Comparison of ENCODE assay signal across 23 mouse cellular contexts in genomic region chr3:14839466-14840118, GRCm38 (mm10). TPM values are rescaled to one million over a fixed set of nuclear protein-coding genes. Genes with fewer than 3 reads are reported as not detected.
A peak's percentile ranks its signal among the peaks of the same experiment; 100 is the strongest.
DNase-seq lines count a peak whose midpoint lies in the region; TF ChIP-seq lines count a peak whose summit lies in the region.
"Had no signal": no experiment of that assay in that cellular context is flagged by ENCODE, and none has a peak within 500 bp of the region (broad histone marks: within the 10 kb centered on the region; RNA-seq: fewer than 3 reads in every experiment).

No protein-coding gene starts in this region.

- TF ChIP-seq POLR2A in liver, adult 2 months (IDR thresholded peaks at IDR 0.05; ENCODE audit: extremely low read depth, insufficient read depth, low read length) = no peak
- TF ChIP-seq POLR2A in CH12.LX (IDR thresholded peaks at IDR 0.05; ENCODE audit: low read depth, low read length) = no peak

- H3K27ac ChIP-seq in gastrocnemius, adult 2 months = peak overlapping the region; percentile 82
- H3K27ac ChIP-seq in liver, adult 2 months (replicated peaks; ENCODE audit: insufficient read depth, low read depth, low read length) = no peak overlapping the region
- no peak overlapping the region for H3K27ac ChIP-seq in CH12.LX (ENCODE audit: insufficient read depth, low read depth)
- H3K27ac ChIP-seq: embryonic facial prominence, embryonic 10.5 days; embryonic facial prominence, embryonic 12.5 days; forebrain, embryonic 13.5 days; forebrain, embryonic 15.5 days had no signal

- peak; percentile 55 for DNase-seq in gastrocnemius, adult 2 months
- no peak for DNase-seq in gastrocnemius, postnatal 14 days
- DNase-seq in liver, adult 2 months (ENCODE audit: extremely low read depth, low read depth, low spot score) = peak; percentile 30
- DNase-seq in liver (no peak), CH12.LX (ENCODE audit: extremely low read depth) (peak; percentile 54)
- no peak for DNase-seq in lung, postnatal 25 days (ENCODE audit: low spot score)
- DNase-seq: adrenal gland, adult 2 months; adrenal gland, postnatal 10 days; adrenal gland, postnatal 25 days; B cell, adult 2 months; cerebellum, adult 11 months; cerebellum, adult 18-20 months; cerebellum, adult 8-10 months; cerebellum, adult 9-11 months; cerebellum, postnatal 14 days; forebrain, postnatal 0 days had no signal

- TF ChIP-seq RAD21 in CH12.LX (IDR thresholded peaks at IDR 0.05; ENCODE audit: low read depth, low read length) = no peak

- H3K9ac ChIP-seq in liver, adult 2 months (ENCODE audit: low read depth, low read length) = no peak overlapping the region
- H3K9ac ChIP-seq in CH12.LX (ENCODE audit: insufficient read depth, low read depth) = no peak overlapping the region
- H3K9ac ChIP-seq: embryonic facial prominence, embryonic 12.5 days; forebrain, embryonic 13.5 days; forebrain, embryonic 15.5 days; forebrain, postnatal 0 days had no signal

- H3K4me3 ChIP-seq in gastrocnemius, adult 2 months = no peak overlapping the region
- H3K4me3 ChIP-seq in liver, adult 2 months (ENCODE audit: insufficient read depth, low read depth, low read length) = no peak overlapping the region
- no peak overlapping the region for H3K4me3 ChIP-seq in CH12.LX (replicated peaks in 1 of 3; ENCODE audit: low read depth in 2 of 3, low read length in 2 of 3, poor library complexity in 1 of 3)
- H3K4me3 ChIP-seq: embryonic facial prominence, embryonic 10.5 days; embryonic facial prominence, embryonic 12.5 days; forebrain, embryonic 13.5 days; forebrain, embryonic 15.5 days had no signal

- 92% methylated on average over 3 of the region's 3 CpGs for WGBS in liver, adult 2 months

- peaks cover 7% of the 10 kb centered on the region; the same call in 1 of the 2 replicates for H3K4me1 ChIP-seq in liver, adult 2 months (ENCODE audit: control insufficient read depth, insufficient read depth, low read length)
- H3K4me1 ChIP-seq in CH12.LX (ENCODE audit: control insufficient read depth in 1 of 2, insufficient read depth in 2 of 2) = peaks cover 4 to 26% of the 10 kb centered on the region in 2 experiments; a peak in 2 of 4 replicates
- H3K4me1 ChIP-seq: embryonic facial prominence, embryonic 10.5 days; embryonic facial prominence, embryonic 12.5 days; forebrain, embryonic 13.5 days; forebrain, embryonic 15.5 days had no signal

- peak overlapping the region; percentile 78 for H3K4me2 ChIP-seq in CH12.LX (ENCODE audit: insufficient read depth, low read depth, poor library complexity, severe bottlenecking)
- H3K4me2 ChIP-seq: embryonic facial prominence, embryonic 12.5 days; forebrain, embryonic 13.5 days; forebrain, embryonic 15.5 days had no signal

- no peaks in the 10 kb centered on the region for H3K36me3 ChIP-seq in liver, adult 2 months (ENCODE audit: control insufficient read depth, insufficient read depth, low read length)
- no peaks in the 10 kb centered on the region for H3K36me3 ChIP-seq in CH12.LX (replicated peaks in 1 of 2; ENCODE audit: control insufficient read depth in 1 of 2, insufficient read depth in 1 of 2, low read length in 1 of 2)
- H3K36me3 ChIP-seq: embryonic facial prominence, embryonic 10.5 days; embryonic facial prominence, embryonic 12.5 days; forebrain, embryonic 15.5 days had no signal

- H3K79me2 ChIP-seq in liver, adult 2 months (ENCODE audit: control insufficient read depth, insufficient read depth, low read length) = no peaks in the 10 kb centered on the region
- no peaks in the 10 kb centered on the region for H3K79me2 ChIP-seq in CH12.LX (replicated peaks; ENCODE audit: control insufficient read depth, extremely low read depth, insufficient read depth, poor library complexity, severe bottlenecking)

- dilution Hi-C loops in CH12.LX (cut with MboI; ENCODE audit: extremely low pct_ligation_motif_present, extremely low pct_unique_long_range_greater_than_20kb, low sequenced_read_pairs) = no loop called here

- intact Hi-C loops in gastrocnemius, adult 2 months (cut with DNase I) = loop anchor here (5.0 kb wide), 1 partner anchor 42 kb away; no protein-coding TSS in a partner anchor
- intact Hi-C loops in gastrocnemius, postnatal 14 days (cut with DNase I; ENCODE audit: low total_unique reads) = no loop called here

- H3K27me3 ChIP-seq in liver, adult 2 months (ENCODE audit: control insufficient read depth, insufficient read depth, low read length) = no peaks in the 10 kb centered on the region
- no peaks in the 10 kb centered on the region for H3K27me3 ChIP-seq in CH12.LX (replicated peaks)
- H3K27me3 ChIP-seq: embryonic facial prominence, embryonic 12.5 days; forebrain, embryonic 13.5 days; forebrain, embryonic 15.5 days had no signal

- peak; percentile 43 for TF ChIP-seq EP300 in CH12.LX (IDR thresholded peaks at IDR 0.05; ENCODE audit: low read length)

- no peak for TF ChIP-seq CTCF in gastrocnemius, adult 2 months (IDR thresholded peaks at IDR 0.05)
- TF ChIP-seq CTCF in liver, adult 2 months (IDR thresholded peaks at IDR 0.05; ENCODE audit: low read depth, low read length) = no peak
- TF ChIP-seq CTCF in CH12.LX (conservative IDR thresholded peaks at IDR 0.05 in 1 of 2, IDR thresholded peaks at IDR 0.05 in 1 of 2; ENCODE audit: low read depth in 2 of 2, low read length in 2 of 2) = no peak

- in situ Hi-C loops in CH12.LX (cut with MboI; ENCODE audit: low pct_ligation_motif_present, low pct_unique_long_range_greater_than_20kb, low sequenced_read_pairs) = no loop called here

- H3K9me3 ChIP-seq in CH12.LX (replicated peaks; ENCODE audit: low read length) = no peaks in the 10 kb centered on the region
- H3K9me3 ChIP-seq: embryonic facial prominence, embryonic 10.5 days; embryonic facial prominence, embryonic 12.5 days; forebrain, embryonic 13.5 days; forebrain, embryonic 15.5 days had no signal

TF ChIP-seq in CH12.LX, 34 proteins besides CTCF, POLR2A, EP300 and RAD21:
- TF ChIP-seq ZNF384 (IDR thresholded peaks at IDR 0.05; ENCODE audit: low read depth, low read length) (no peak), E2F4 (IDR thresholded peaks at IDR 0.05; ENCODE audit: insufficient replicate concordance, low read depth, low read length) (no peak), POLR2AphosphoS2 (IDR thresholded peaks at IDR 0.05; ENCODE audit: low read depth, low read length) (no peak), IRF4 (IDR thresholded peaks at IDR 0.05; ENCODE audit: low read depth, low read length) (0 out of 2 replicates have a peak, but pooled peaks have one; percentile 13), JUND (conservative IDR thresholded peaks at IDR 0.05; ENCODE audit: low read depth, low read length) (no peak), SMC3 (IDR thresholded peaks at IDR 0.05; ENCODE audit: low read depth, low read length) (no peak), ELF1 (IDR thresholded peaks at IDR 0.05; ENCODE audit: low read depth, low read length) (no peak), HCFC1 (IDR thresholded peaks at IDR 0.05; ENCODE audit: low read depth, low read length) (no peak), BHLHE40 (IDR thresholded peaks at IDR 0.05; ENCODE audit: low read depth, low read length) (no peak), JUN (IDR thresholded peaks at IDR 0.05; ENCODE audit: insufficient read depth, low read depth, low read length) (no peak), RCOR1 (conservative IDR thresholded peaks at IDR 0.05; ENCODE audit: low read depth, low read length) (no peak), GABPA (IDR thresholded peaks at IDR 0.05; ENCODE audit: insufficient replicate concordance, low read depth, low read length) (no peak), MEF2A (IDR thresholded peaks at IDR 0.05; ENCODE audit: borderline replicate concordance, low read depth, low read length) (peak; percentile 87), NRF1 (IDR thresholded peaks at IDR 0.05; ENCODE audit: low read depth, low read length) (no peak), ZKSCAN1 (IDR thresholded peaks at IDR 0.05; ENCODE audit: borderline replicate concordance, low read depth, low read length) (no peak), MAZ (IDR thresholded peaks at IDR 0.05; ENCODE audit: low read depth, low read length) (no peak), CHD2 (IDR thresholded peaks at IDR 0.05; ENCODE audit: low read length) (no peak), SIN3A (IDR thresholded peaks at IDR 0.05; ENCODE audit: low read length) (no peak), ETS1 (conservative IDR thresholded peaks at IDR 0.05; ENCODE audit: low read depth, low read length) (peak; percentile 47)

RNA-seq across cellular contexts. Expression of gene Car3, which starts 23.7 kb away (rescaled TPM):
- total RNA-seq in gastrocnemius, adult 2 months (2021) = 1,000 to 10,000 TPM; 1,122 to 2,421 TPM
- total RNA-seq in gastrocnemius, postnatal 14 days (2021) = 100 to 1,000 TPM; 553 to 694 TPM
- total RNA-seq in liver, adult 2 months (2014; rRNA removed) = 1,504 and 1,617 TPM in 2 replicates
- 1,802 and 2,250 TPM in 2 replicates for polyA plus RNA-seq in liver, adult 2 months (2012; rRNA removed)
- total RNA-seq in CH12.LX (2012; rRNA removed) = not detected in 2 replicates
- 0.31 and 0.97 TPM in 2 replicates for total RNA-seq in CH12.LX (2014; rRNA removed)
- polyA plus RNA-seq in CH12.LX (2012; ENCODE audit: insufficient read length, low read depth) = 0.27 and 0.72 TPM in 2 replicates
- polyA plus RNA-seq: CD4-positive, CD25-positive, alpha-beta regulatory T cell, adult 4 months had no signal

RNA-seq across cellular contexts. Expression of gene Car1, which starts 31.4 kb away (rescaled TPM):
- under 1 TPM; 0.20 to 0.45 TPM for total RNA-seq in gastrocnemius, adult 2 months (2021)
- not detected for total RNA-seq in gastrocnemius, postnatal 14 days (2021)
- total RNA-seq in liver, adult 2 months (2014; rRNA removed) = 8.3 and 11.2 TPM in 2 replicates
- 8.1 and 9.3 TPM in 2 replicates for polyA plus RNA-seq in liver, adult 2 months (2012; rRNA removed)
- not detected in 2 replicates for total RNA-seq in CH12.LX (2012; rRNA removed)
- 0.26 TPM in 1 of 2 replicates, not detected in the other for total RNA-seq in CH12.LX (2014; rRNA removed)
- not detected in 2 replicates for polyA plus RNA-seq in CH12.LX (2012; ENCODE audit: insufficient read length, low read depth)
- total RNA-seq: adrenal gland, postnatal 25 days; ES-E14 had no signal
- polyA plus RNA-seq: brain, embryonic 14.5 days; CD4-positive, CD25-positive, alpha-beta regulatory T cell, adult 4 months; forebrain, embryonic 13.5 days; forebrain, embryonic 15.5 days had no signal

RNA-seq across cellular contexts. Expression of gene Car2, which starts 46.5 kb away (rescaled TPM):
- 10 to 100 TPM; 12.8 to 20.3 TPM for total RNA-seq in gastrocnemius, adult 2 months (2021)
- 1 to 10 TPM; 7.2 to 8.4 TPM for total RNA-seq in gastrocnemius, postnatal 14 days (2021)
- total RNA-seq in liver, adult 2 months (2014; rRNA removed) = 10.7 and 13.5 TPM in 2 replicates
- polyA plus RNA-seq in liver, adult 2 months (2012; rRNA removed) = 32.8 and 37.5 TPM in 2 replicates
- total RNA-seq in CH12.LX (2012; rRNA removed) = not detected in 2 replicates
- 0.16 TPM in 1 of 2 replicates, not detected in the other for total RNA-seq in CH12.LX (2014; rRNA removed)
- not detected in 2 replicates for polyA plus RNA-seq in CH12.LX (2012; ENCODE audit: insufficient read length, low read depth)

Comparison
In these comparisons a context has a peak if more than half of its experiments do, and no peak if none do; other contexts are left out.
1. DNase-seq: peak in gastrocnemius, adult 2 months (single experiment), liver, adult 2 months (single experiment) and CH12.LX (single experiment); none in gastrocnemius, postnatal 14 days (single experiment), liver (single experiment) and lung, postnatal 25 days (single experiment).
2. RNA of gene Car3, which starts 23.7 kb away (total RNA-seq): 1,122 to 2,421 TPM in gastrocnemius, adult 2 months, 1,504 to 1,617 TPM in liver, adult 2 months and 553 to 694 TPM in gastrocnemius, postnatal 14 days; 0.31 to 0.97 TPM in CH12.LX; every median in the first group is over 100 times any median in the second.
3. RNA of gene Car2, which starts 46.5 kb away (total RNA-seq): 12.8 to 20.3 TPM in gastrocnemius, adult 2 months, 10.7 to 13.5 TPM in liver, adult 2 months and 7.2 to 8.4 TPM in gastrocnemius, postnatal 14 days; 0.16 TPM in CH12.LX; every median in the first group is over 4 times any median in the second.